Mouse (Mus musculus): ENCODE data around the gene Irf2. TPM values are rescaled to one million over a fixed set of nuclear protein-coding genes. Genes with fewer than 3 reads are reported as not detected.

Irf2 gene
- total RNA-seq, 1 experiment = 2.6 TPM

DNA sequence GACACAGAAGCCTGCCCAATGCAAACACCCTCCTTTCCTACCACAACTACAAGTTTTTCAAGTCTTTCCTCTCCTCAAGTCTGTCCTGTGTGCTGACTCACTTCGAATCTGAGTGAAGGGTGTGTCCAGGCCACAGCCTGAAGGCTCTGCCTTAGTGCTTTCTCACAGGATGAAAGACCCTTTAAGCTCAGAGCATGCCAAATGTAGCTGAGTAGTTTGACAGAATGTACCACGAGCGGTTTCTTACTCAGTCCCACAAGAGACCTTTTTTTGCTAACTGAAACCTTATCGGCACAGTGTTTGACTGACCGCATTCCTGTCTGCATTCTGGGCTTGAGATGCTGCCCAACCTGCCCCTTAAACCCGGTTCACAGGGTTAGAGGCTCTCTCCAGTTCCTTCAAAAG, 130.0 kb downstream of the Irf2 start:
- in situ Hi-C loops (cut with MboI; ENCODE audit: low sequenced_read_pairs in 2 of 2, unreplicated experiment in 2 of 2) = no loop called here
- Histone ChIP-seq H3K9ac (ENCODE audit: insufficient read depth, low read depth, low read length, poor library complexity, severe bottlenecking) (no peak overlapping the region), H3K4me1 (ENCODE audit: control insufficient read depth in 2 of 2, insufficient read depth in 2 of 2, low read length in 2 of 2, poor library complexity in 1 of 2) (no peaks in the 10 kb centered on the region), H3K36me3 (ENCODE audit: control insufficient read depth, insufficient read depth, low read length, poor library complexity, severe bottlenecking) (no peaks in the 10 kb centered on the region), H3K4me3 (ENCODE audit: insufficient read depth in 1 of 2, low read depth in 1 of 2, low read length in 2 of 2, poor library complexity in 1 of 2, severe bottlenecking in 1 of 2) (no peak overlapping the region), H3K27ac (ENCODE audit: insufficient read depth, low read depth, low read length, poor library complexity, severe bottlenecking) (no peak overlapping the region), H3K9me3 (ENCODE audit: control insufficient read depth, insufficient read depth, low read depth, low read length) (no peaks in the 10 kb centered on the region)
- TF ChIP-seq MAFK (IDR thresholded peaks at IDR 0.05; ENCODE audit: insufficient read depth, low read depth, low read length) (no peak), CHD2 (IDR thresholded peaks at IDR 0.05; ENCODE audit: low read depth, low read length) (no peak), ZC3H11A (IDR thresholded peaks at IDR 0.05; ENCODE audit: borderline replicate concordance, low read depth, low read length) (no peak), ZNF384 (IDR thresholded peaks at IDR 0.05; ENCODE audit: low read depth, low read length) (no peak), HCFC1 (IDR thresholded peaks at IDR 0.05; ENCODE audit: borderline replicate concordance, insufficient read depth, low read length) (no peak)
- no peak for DNase-seq (ENCODE audit: low read depth, low spot score)

DNA sequence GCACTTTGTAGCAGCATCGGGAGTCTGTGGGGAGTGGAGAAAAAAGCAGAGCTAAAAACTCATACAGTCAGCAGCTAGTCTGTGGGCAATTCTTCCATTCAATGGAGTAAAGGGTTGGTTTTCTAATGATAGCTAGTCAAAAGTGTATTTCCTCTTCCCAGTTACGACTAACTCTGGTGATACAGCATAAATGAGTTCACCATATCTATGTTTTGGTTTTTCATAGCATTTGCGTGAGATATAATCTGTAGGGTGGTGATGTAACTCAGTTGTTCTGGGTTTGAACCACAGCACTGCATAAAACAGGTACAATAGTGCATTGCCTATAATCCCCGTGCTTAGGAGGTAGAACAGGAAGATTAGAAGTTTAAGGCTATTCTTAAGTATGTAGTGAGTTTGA, 131.6 kb downstream of the Irf2 start:
- Histone ChIP-seq H3K4me1 (ENCODE audit: control insufficient read depth in 2 of 2, insufficient read depth in 2 of 2, low read length in 2 of 2, poor library complexity in 1 of 2) (no peaks in the 10 kb centered on the region), H3K9ac (ENCODE audit: insufficient read depth, low read depth, low read length, poor library complexity, severe bottlenecking) (no peak overlapping the region), H3K9me3 (ENCODE audit: control insufficient read depth, insufficient read depth, low read depth, low read length) (no peaks in the 10 kb centered on the region), H3K27ac (ENCODE audit: insufficient read depth, low read depth, low read length, poor library complexity, severe bottlenecking) (no peak overlapping the region), H3K4me3 (ENCODE audit: insufficient read depth in 1 of 2, low read depth in 1 of 2, low read length in 2 of 2, poor library complexity in 1 of 2, severe bottlenecking in 1 of 2) (no peak overlapping the region), H3K36me3 (ENCODE audit: control insufficient read depth, insufficient read depth, low read length, poor library complexity, severe bottlenecking) (no peaks in the 10 kb centered on the region)
- in situ Hi-C loops (cut with MboI; ENCODE audit: low sequenced_read_pairs in 2 of 2, unreplicated experiment in 2 of 2) = no loop called here
- DNase-seq (ENCODE audit: low read depth, low spot score) = no peak
- TF ChIP-seq HCFC1 (IDR thresholded peaks at IDR 0.05; ENCODE audit: borderline replicate concordance, insufficient read depth, low read length) (no peak), ZC3H11A (IDR thresholded peaks at IDR 0.05; ENCODE audit: borderline replicate concordance, low read depth, low read length) (no peak), MAFK (IDR thresholded peaks at IDR 0.05; ENCODE audit: insufficient read depth, low read depth, low read length) (no peak), ZNF384 (IDR thresholded peaks at IDR 0.05; ENCODE audit: low read depth, low read length) (no peak)

DNA sequence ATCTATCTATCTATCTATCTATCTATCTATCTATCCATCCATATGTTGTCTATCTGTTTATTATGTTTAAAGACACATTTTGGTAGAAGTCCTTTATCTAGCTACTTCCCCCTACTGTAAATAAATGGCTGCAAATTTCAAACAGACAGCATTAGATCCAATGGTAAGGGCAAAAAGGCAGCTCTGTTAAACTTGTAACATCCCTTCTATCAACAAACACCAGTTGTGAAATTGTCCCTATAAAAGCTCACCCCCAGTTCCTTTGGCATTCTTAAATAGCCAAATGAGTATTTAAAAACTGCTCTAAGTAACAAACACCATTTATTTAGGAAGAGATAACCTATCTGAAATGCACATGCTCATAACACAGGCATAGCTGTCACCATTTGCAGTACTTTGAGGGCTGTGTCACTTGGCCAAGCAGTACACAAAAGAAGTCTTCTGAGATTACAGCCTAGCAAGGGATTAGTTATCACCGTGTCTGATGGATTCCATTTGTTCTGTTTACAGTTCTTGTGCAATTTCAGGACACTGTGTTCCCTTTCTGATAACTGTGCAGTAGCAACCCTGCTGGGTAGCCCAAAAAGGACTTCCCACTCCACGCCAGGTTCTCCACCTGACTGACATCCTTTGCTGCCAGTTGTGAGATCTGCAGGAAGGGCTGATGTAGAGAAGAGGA, 136.2 kb downstream of the Irf2 start:
- H3K4me1 ChIP-seq (ENCODE audit: control insufficient read depth in 2 of 2, insufficient read depth in 2 of 2, low read length in 2 of 2, poor library complexity in 1 of 2) = no peaks in the 10 kb centered on the region
- in situ Hi-C loops (cut with MboI; ENCODE audit: low sequenced_read_pairs in 2 of 2, unreplicated experiment in 2 of 2) = no loop called here
- DNase-seq (ENCODE audit: low read depth, low spot score) = no peak
- TF ChIP-seq MAFK (IDR thresholded peaks at IDR 0.05; ENCODE audit: insufficient read depth, low read depth, low read length) (no peak), CHD2 (IDR thresholded peaks at IDR 0.05; ENCODE audit: low read depth, low read length) (no peak), ZNF384 (IDR thresholded peaks at IDR 0.05; ENCODE audit: low read depth, low read length) (no peak), HCFC1 (IDR thresholded peaks at IDR 0.05; ENCODE audit: borderline replicate concordance, insufficient read depth, low read length) (no peak), ZC3H11A (IDR thresholded peaks at IDR 0.05; ENCODE audit: borderline replicate concordance, low read depth, low read length) (no peak)
- no peak overlapping the region for H3K9ac ChIP-seq (ENCODE audit: insufficient read depth, low read depth, low read length, poor library complexity, severe bottlenecking)
- no peak overlapping the region for H3K4me3 ChIP-seq (ENCODE audit: insufficient read depth in 1 of 2, low read depth in 1 of 2, low read length in 2 of 2, poor library complexity in 1 of 2, severe bottlenecking in 1 of 2)
- H3K9me3 ChIP-seq (ENCODE audit: control insufficient read depth, insufficient read depth, low read depth, low read length) = no peaks in the 10 kb centered on the region
- H3K36me3 ChIP-seq (ENCODE audit: control insufficient read depth, insufficient read depth, low read length, poor library complexity, severe bottlenecking) = no peaks in the 10 kb centered on the region
- no peak overlapping the region for H3K27ac ChIP-seq (ENCODE audit: insufficient read depth, low read depth, low read length, poor library complexity, severe bottlenecking)

DNA sequence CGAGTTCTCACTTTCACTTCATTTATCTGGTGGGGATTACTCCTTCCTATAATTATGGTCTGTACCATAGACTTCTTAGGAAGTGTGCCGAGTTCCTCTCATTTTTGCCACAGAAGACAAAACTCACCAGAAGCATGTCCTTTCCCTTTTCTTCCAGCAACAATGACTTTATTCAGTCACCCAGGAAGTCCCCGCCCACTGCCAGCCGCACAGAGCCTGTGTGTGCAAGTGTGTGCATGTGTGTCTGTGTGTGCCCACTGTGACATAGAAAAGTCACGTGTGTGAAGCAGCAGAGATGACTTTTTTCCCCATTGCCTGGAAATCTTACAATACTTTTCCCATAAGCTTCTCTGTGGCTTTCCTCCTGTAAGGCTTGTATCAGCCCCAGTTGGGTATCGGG, 141.8 kb downstream of the Irf2 start:
- TF ChIP-seq HCFC1 (IDR thresholded peaks at IDR 0.05; ENCODE audit: borderline replicate concordance, insufficient read depth, low read length) (no peak), CHD2 (IDR thresholded peaks at IDR 0.05; ENCODE audit: low read depth, low read length) (no peak), ZNF384 (IDR thresholded peaks at IDR 0.05; ENCODE audit: low read depth, low read length) (no peak), ZC3H11A (IDR thresholded peaks at IDR 0.05; ENCODE audit: borderline replicate concordance, low read depth, low read length) (no peak), MAFK (IDR thresholded peaks at IDR 0.05; ENCODE audit: insufficient read depth, low read depth, low read length) (no peak)
- no peak overlapping the region for H3K9ac ChIP-seq (ENCODE audit: insufficient read depth, low read depth, low read length, poor library complexity, severe bottlenecking)

More for the DNA sequence above, 141.8 kb downstream of the Irf2 start:
- Histone ChIP-seq H3K4me1 (ENCODE audit: control insufficient read depth in 2 of 2, insufficient read depth in 2 of 2, low read length in 2 of 2, poor library complexity in 1 of 2) (no peaks in the 10 kb centered on the region), H3K36me3 (ENCODE audit: control insufficient read depth, insufficient read depth, low read length, poor library complexity, severe bottlenecking) (no peaks in the 10 kb centered on the region), H3K9me3 (ENCODE audit: control insufficient read depth, insufficient read depth, low read depth, low read length) (no peaks in the 10 kb centered on the region), H3K4me3 (ENCODE audit: insufficient read depth in 1 of 2, low read depth in 1 of 2, low read length in 2 of 2, poor library complexity in 1 of 2, severe bottlenecking in 1 of 2) (no peak overlapping the region), H3K27ac (ENCODE audit: insufficient read depth, low read depth, low read length, poor library complexity, severe bottlenecking) (no peak overlapping the region)
- in situ Hi-C loops (cut with MboI; ENCODE audit: low sequenced_read_pairs in 2 of 2, unreplicated experiment in 2 of 2) = no loop called here
- no peak for DNase-seq (ENCODE audit: low read depth, low spot score)
